Comparison of ENCODE assay signal across 9 mouse cellular contexts in genomic region chr15:7090211-7090765, GRCm38 (mm10). TPM values are rescaled to one million over a fixed set of nuclear protein-coding genes. Genes with fewer than 3 reads are reported as not detected.
DNase-seq lines count a peak whose midpoint lies in the region; ATAC-seq lines count a peak whose summit lies in the region.
"Had no signal": no experiment of that assay in that cellular context is flagged by ENCODE, and none has a peak within 500 bp of the region (broad histone marks: within the 10 kb centered on the region; RNA-seq: fewer than 3 reads in every experiment).

Lifr (plus strand) TSS chr15:7090614.

- intact Hi-C loops in left cerebral cortex, postnatal 36 days (cut with DNase I): no loop called here

- H3K27ac ChIP-seq in heart, embryonic 11.5 days (ENCODE audit: low read depth, low read length): no peak within 1 kb of the TSS

- WGBS in heart, embryonic 11.5 days (ENCODE audit: insufficient replicate concordance): 66% methylated on average over 8 of the region's 8 CpGs

- ATAC-seq in heart, embryonic 11.5 days (replicated peaks; ENCODE audit: insufficient number of reproducible peaks, low FRiP score, low TSS enrichment): no peak

- DNase-seq in layer of hippocampus, adult 18-20 months (ENCODE audit: low spot score in 2 of 2): no peak
- DNase-seq in layer of hippocampus, adult 9-10 months (ENCODE audit: low spot score): no peak
- DNase-seq in adrenal gland, postnatal 10 days: no peak
- DNase-seq in left cerebral cortex, postnatal 36 days (ENCODE audit: low spot score in 2 of 2): no peak
- DNase-seq in retina, embryonic 14.5 days (ENCODE audit: low spot score): no peak
- no peak for DNase-seq in embryo, embryonic 10 days (ENCODE audit: low spot score)
- no peak for DNase-seq in cerebellum, postnatal 10 days

- H3K9ac ChIP-seq in heart, embryonic 11.5 days (ENCODE audit: low read depth, low read length): no peak within 1 kb of the TSS

- H3K9me3 ChIP-seq in heart, embryonic 11.5 days (replicated peaks; ENCODE audit: control insufficient read depth, low read length): no peaks in the 10 kb centered on the region

- peaks cover 13% of the 10 kb centered on the region for H3K4me1 ChIP-seq in heart, embryonic 11.5 days (ENCODE audit: control insufficient read depth, insufficient read depth, low read length)

- no peak within 1 kb of the TSS for H3K4me3 ChIP-seq in heart, embryonic 11.5 days (ENCODE audit: low read depth, low read length)

- no peak within 1 kb of the TSS for H3K4me2 ChIP-seq in heart, embryonic 11.5 days

- H3K27me3 ChIP-seq in heart, embryonic 11.5 days (ENCODE audit: control insufficient read depth, insufficient read depth, low read length): no peaks in the 10 kb centered on the region; the same call in 1 of the 2 replicates

- no peaks in the 10 kb centered on the region for H3K36me3 ChIP-seq in heart, embryonic 11.5 days (ENCODE audit: control insufficient read depth, insufficient read depth, low read length)

RNA-seq across cellular contexts. Expression of gene Lifr, which starts in this region (rescaled TPM):
- total RNA-seq in layer of hippocampus, adult 18-20 months (2021): 10 to 100 TPM; 57.9 to 65.4 TPM
- 10 to 100 TPM; 69.5 to 75.8 TPM for total RNA-seq in adrenal gland, postnatal 10 days (2021)
- 22.1 and 31.4 TPM in 2 replicates for polyA plus RNA-seq in heart, embryonic 11.5 days (2014; fragmentation: Nextera tagmentation; extraction: Ambion mirVana)
- total RNA-seq in left cerebral cortex, postnatal 36 days (2021): 10 to 100 TPM; 47.1 to 49.9 TPM
- total RNA-seq: MEL had no signal
